Mouse (Mus musculus) embryonic facial prominence, embryonic 10.5 days (tissue): ENCODE results near the gene Cacna1g. TPM values are rescaled to one million over a fixed set of nuclear protein-coding genes. Genes with fewer than 3 reads are reported as not detected.

Source experiments
- DNase-seq: peaks from one replicate; pipeline ENCODE4 v3.0.0-alpha.2; 2017; ENCODE audit warnings: low spot score
- H3K27ac ChIP-seq: fragments of 300-500 bp; sonication (generic); replicated peaks from 2 replicates; pipeline ENCODE4 v1.5.1; 2016; ENCODE audit warnings: mild to moderate bottlenecking
- H3K27me3 ChIP-seq: fragments of 300-500 bp; sonication (generic); replicated peaks from 2 replicates; pipeline ENCODE4 v1.6.1; 2016; ENCODE audit warnings: low read depth, mild to moderate bottlenecking; ENCODE audit not compliant: poor library complexity, severe bottlenecking
- H3K36me3 ChIP-seq: fragments of 300-500 bp; sonication (generic); replicated peaks from 2 replicates; pipeline ENCODE4 v1.6.1; 2016; ENCODE audit warnings: mild to moderate bottlenecking, moderate library complexity
- H3K4me1 ChIP-seq: fragments of 300-500 bp; sonication (generic); 2 replicates; pipeline ENCODE4 v1.6.1; 2016
- H3K4me3 ChIP-seq: fragments of 300-500 bp; sonication (generic); 2 replicates; pipeline ENCODE4 v1.5.1; 2016; ENCODE audit warnings: mild to moderate bottlenecking, moderate library complexity
- H3K9me3 ChIP-seq: fragments of 300-500 bp; sonication (generic); 2 replicates; pipeline ENCODE4 v1.6.1; 2016; ENCODE audit warnings: mild to moderate bottlenecking
- WGBS: fragments of 180-500 bp; shearing (Covaris S2); methylation state at CpG from one replicate; pipeline ENCODE4 v1.1.7; 2016; 5-methylcytosine and 5-hydroxymethylcytosine counted together
- polyA plus RNA-seq: library from polyadenylated mRNA; unstranded; fragments of >200 nt; fragmentation: Nextera tagmentation; extraction: Ambion mirVana; gene quantifications from 2 replicates; pipeline ENCODE4 v1.2.1, GENCODE M21; 2016

Cacna1g gene
- polyA plus RNA-seq, 1 experiment from 2014 or later, result 13.5 TPM

GRCm38 (mm10) chr11:94429011-94429651, 44.9 kb downstream of the Cacna1g start:
- no peaks in the 10 kb centered on the region for H3K9me3 ChIP-seq
- H3K4me1 ChIP-seq, result peaks cover 57% of the 10 kb centered on the region
- WGBS, result 31% methylated on average over 9 of the region's 9 CpGs
- peak; percentile 42 for DNase-seq
- peaks cover 41% of the 10 kb centered on the region for H3K27me3 ChIP-seq
- 0 out of 2 replicates have a peak overlapping the region, but pooled peaks have one; percentile 17 for H3K4me3 ChIP-seq
- peak overlapping the region; percentile 77 for H3K27ac ChIP-seq
- peaks cover 78% of the 10 kb centered on the region for H3K36me3 ChIP-seq

DNA sequence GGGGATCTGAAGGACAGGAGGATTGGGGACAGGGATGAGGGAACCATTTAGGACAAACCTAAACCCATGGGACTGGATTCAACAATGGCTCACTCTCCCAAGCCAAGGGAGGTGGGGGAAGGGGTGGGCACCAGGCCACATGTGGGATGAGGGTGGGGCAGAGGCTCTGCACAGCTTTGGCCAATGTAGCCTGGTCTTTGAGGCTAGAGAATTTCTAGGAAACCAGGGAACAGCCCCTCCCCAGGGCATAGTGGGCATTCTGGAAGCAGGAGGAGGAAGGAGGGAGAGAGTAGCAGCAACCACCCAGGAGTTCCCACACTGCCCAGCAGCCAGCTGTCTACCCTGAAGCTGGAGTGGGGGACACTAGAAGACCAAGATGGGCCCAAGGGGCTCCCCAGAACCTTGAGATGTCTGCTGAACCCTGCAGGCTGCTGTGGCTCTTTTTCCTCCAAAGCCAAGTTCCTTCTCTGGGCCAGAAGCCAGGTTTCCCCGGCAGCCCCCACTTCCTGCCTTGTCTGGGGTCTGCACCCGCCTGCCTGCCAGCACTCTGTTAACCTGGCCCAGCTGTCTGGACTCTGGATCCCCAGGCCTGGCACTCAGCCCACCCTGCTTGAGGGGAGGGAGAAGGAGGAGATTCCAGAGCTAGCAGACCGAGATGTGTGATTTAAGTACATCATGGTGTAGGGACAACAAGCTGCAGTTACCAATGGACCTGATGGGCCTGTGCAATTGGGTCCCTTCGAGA, 45.7 kb downstream of the Cacna1g start:
- Histone ChIP-seq H3K4me3 (peak overlapping the region; percentile 4; the same call in 1 of the 2 replicates), H3K27me3 (peaks cover 41% of the 10 kb centered on the region), H3K27ac (peak overlapping the region; percentile 77), H3K36me3 (peaks cover 78% of the 10 kb centered on the region), H3K4me1 (peaks cover 56% of the 10 kb centered on the region), H3K9me3 (no peaks in the 10 kb centered on the region)
- DNase-seq, result peak; percentile 73
- 42% methylated on average over 4 of the region's 4 CpGs for WGBS

DNA sequence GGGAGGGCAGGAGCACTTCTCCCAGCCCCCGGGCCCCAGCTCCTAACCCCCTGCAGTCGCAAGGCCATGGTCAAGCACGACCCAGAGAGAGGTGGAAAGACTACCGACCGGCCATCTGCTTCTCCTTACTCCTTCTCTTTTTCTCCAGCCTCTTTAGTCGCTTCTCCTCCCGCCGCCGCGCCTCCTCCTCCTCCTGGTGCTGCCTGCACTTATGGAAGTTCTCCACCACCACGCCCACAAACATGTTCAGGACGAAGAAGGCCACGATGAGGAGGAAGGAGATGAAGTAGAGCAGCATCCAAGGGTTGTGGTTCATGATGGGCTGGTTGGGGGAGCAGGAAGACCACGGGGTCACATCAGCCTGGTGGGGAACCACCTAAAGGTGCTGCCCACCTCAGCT, 48.3 kb downstream of the Cacna1g start:
- Histone ChIP-seq H3K4me3 (no peak overlapping the region), H3K9me3 (no peaks in the 10 kb centered on the region), H3K4me1 (peaks cover 67% of the 10 kb centered on the region), H3K36me3 (peaks cover 53% of the 10 kb centered on the region), H3K27ac (no peak overlapping the region), H3K27me3 (peaks cover 21% of the 10 kb centered on the region; the same call in 1 of the 2 replicates)
- DNase-seq, result no peak
- WGBS, result 63% methylated on average over 14 of the region's 14 CpGs

GRCm38 (mm10) chr11:94425215-94425614, 48.8 kb downstream of the Cacna1g start:
- WGBS, result 42% methylated on average over 5 of the region's 5 CpGs
- peaks cover 63% of the 10 kb centered on the region for H3K4me1 ChIP-seq
- H3K4me3 ChIP-seq, result no peak overlapping the region
- peaks cover 18% of the 10 kb centered on the region; the same call in 1 of the 2 replicates for H3K27me3 ChIP-seq
- DNase-seq, result no peak
- H3K36me3 ChIP-seq, result peaks cover 48% of the 10 kb centered on the region
- no peaks in the 10 kb centered on the region for H3K9me3 ChIP-seq
- no peak overlapping the region for H3K27ac ChIP-seq

GRCm38 (mm10) chr11:94424380-94424779, 49.6 kb downstream of the Cacna1g start:
- H3K4me3 ChIP-seq, result no peak overlapping the region
- peaks cover 40% of the 10 kb centered on the region for H3K36me3 ChIP-seq
- H3K9me3 ChIP-seq, result no peaks in the 10 kb centered on the region
- 46% methylated on average over 15 of the region's 15 CpGs for WGBS
- H3K4me1 ChIP-seq, result peaks cover 60% of the 10 kb centered on the region
- peaks cover 18% of the 10 kb centered on the region; the same call in 1 of the 2 replicates for H3K27me3 ChIP-seq
- DNase-seq, result no peak
- H3K27ac ChIP-seq, result no peak overlapping the region

DNA sequence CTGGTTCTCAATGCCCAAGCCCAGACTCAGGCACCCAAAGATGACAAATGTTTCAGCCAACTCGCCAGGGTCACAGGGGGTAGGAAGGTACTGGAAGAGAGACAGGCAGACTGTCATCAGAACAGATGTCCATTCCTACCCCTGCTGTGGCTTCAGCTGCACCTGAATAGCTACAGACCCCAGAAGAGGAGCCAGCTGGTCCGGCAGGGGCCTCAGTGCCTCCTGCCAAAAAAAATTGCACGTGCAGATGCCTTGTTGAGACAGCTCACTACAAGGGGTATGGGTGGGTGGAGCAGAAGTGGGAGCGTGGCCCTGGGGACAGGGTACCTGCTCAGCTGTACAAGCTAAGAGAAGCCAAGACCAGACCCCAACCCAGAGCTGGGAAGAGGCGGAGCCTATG, 50.1 kb downstream of the Cacna1g start:
- Histone ChIP-seq H3K9me3 (no peaks in the 10 kb centered on the region), H3K4me3 (no peak overlapping the region), H3K36me3 (peaks cover 43% of the 10 kb centered on the region), H3K4me1 (peaks cover 59% of the 10 kb centered on the region), H3K27ac (no peak overlapping the region), H3K27me3 (peaks cover 22% of the 10 kb centered on the region; the same call in 1 of the 2 replicates)
- WGBS, result 65% methylated on average over 5 of the region's 5 CpGs
- no peak for DNase-seq

- Histone ChIP-seq H3K4me3 (no peak overlapping the region), H3K36me3 (peaks cover 58% of the 10 kb centered on the region), H3K27me3 (peaks cover 34% of the 10 kb centered on the region), H3K9me3 (no peaks in the 10 kb centered on the region), H3K4me1 (peaks cover 47% of the 10 kb centered on the region), H3K27ac (peak overlapping the region; percentile 55)
- WGBS, result 66% methylated on average over 6 of the region's 6 CpGs
- DNase-seq, result no peak
Measured at GRCm38 (mm10) chr11:94420991-94421390, 53.0 kb downstream of the Cacna1g start.

GRCm38 (mm10) chr11:94420325-94420724, 53.7 kb downstream of the Cacna1g start:
- peaks cover 58% of the 10 kb centered on the region for H3K36me3 ChIP-seq
- no peaks in the 10 kb centered on the region for H3K9me3 ChIP-seq
- H3K27ac ChIP-seq, result no peak overlapping the region
- peaks cover 48% of the 10 kb centered on the region for H3K4me1 ChIP-seq
- WGBS, result 49% methylated on average over 7 of the region's 7 CpGs
- peaks cover 34% of the 10 kb centered on the region for H3K27me3 ChIP-seq
- no peak for DNase-seq
- no peak overlapping the region for H3K4me3 ChIP-seq

DNA sequence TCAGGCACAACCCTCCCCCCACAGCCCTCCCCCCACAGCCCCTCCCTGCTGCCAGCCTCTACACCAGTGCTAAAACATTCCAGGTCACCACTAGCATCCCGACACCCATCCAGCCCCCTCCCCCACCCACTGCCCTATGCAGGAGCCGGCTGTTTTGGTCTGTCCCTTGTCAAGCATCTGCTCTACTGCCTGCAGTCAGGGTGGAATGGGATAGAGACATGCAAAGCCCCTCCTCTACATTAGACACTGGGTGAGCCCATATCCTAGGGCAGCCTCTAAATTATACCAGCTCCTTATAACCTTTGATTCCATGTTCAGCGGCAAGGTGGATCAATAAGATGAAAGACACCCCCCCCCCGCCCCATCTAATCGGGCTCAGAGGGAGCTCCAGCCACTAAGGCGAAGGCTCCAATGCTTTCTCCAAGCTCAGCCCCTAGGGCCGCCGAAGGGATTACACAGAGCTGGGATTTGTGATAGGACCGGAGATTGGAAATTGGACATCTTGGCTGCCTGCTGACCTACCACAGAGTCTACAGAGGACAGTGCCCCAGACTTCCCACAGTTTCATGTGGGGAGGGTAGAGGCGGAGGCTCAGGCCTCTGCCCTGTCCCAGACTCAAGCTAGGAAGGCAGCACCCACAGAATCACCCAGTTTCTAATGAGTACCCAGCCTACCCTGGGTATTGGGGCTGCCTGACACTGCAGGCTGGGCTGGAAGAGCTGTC, 54.8 kb downstream of the Cacna1g start:
- H3K4me1 ChIP-seq, result peaks cover 56% of the 10 kb centered on the region
- H3K36me3 ChIP-seq, result peaks cover 58% of the 10 kb centered on the region
- H3K4me3 ChIP-seq, result no peak overlapping the region
- no peak overlapping the region for H3K27ac ChIP-seq
- DNase-seq, result no peak
- 66% methylated on average over 10 of the region's 10 CpGs for WGBS
- no peaks in the 10 kb centered on the region for H3K9me3 ChIP-seq
- peaks cover 42% of the 10 kb centered on the region for H3K27me3 ChIP-seq

GRCm38 (mm10) chr11:94414042-94414441, 60.0 kb downstream of the Cacna1g start:
- H3K9me3 ChIP-seq, result no peaks in the 10 kb centered on the region
- H3K4me3 ChIP-seq, result no peak overlapping the region
- WGBS, result 74% methylated on average over 4 of the region's 4 CpGs
- peaks cover 50% of the 10 kb centered on the region for H3K4me1 ChIP-seq
- no peak overlapping the region for H3K27ac ChIP-seq
- DNase-seq, result no peak
- peaks cover 81% of the 10 kb centered on the region for H3K36me3 ChIP-seq
- peaks cover 61% of the 10 kb centered on the region for H3K27me3 ChIP-seq

- peaks cover 62% of the 10 kb centered on the region for H3K27me3 ChIP-seq
- peaks cover 50% of the 10 kb centered on the region for H3K4me1 ChIP-seq
- H3K27ac ChIP-seq, result 0 out of 2 replicates have a peak overlapping the region, but pooled peaks have one; percentile 31
- H3K36me3 ChIP-seq, result peaks cover 81% of the 10 kb centered on the region
- no peaks in the 10 kb centered on the region for H3K9me3 ChIP-seq
- no peak for DNase-seq
- 48% methylated on average over 8 of the region's 8 CpGs for WGBS
- no peak overlapping the region for H3K4me3 ChIP-seq
Measured at GRCm38 (mm10) chr11:94413516-94413915, 60.5 kb downstream of the Cacna1g start.

- peaks cover 52% of the 10 kb centered on the region for H3K4me1 ChIP-seq
- no peak for DNase-seq
- H3K9me3 ChIP-seq, result no peaks in the 10 kb centered on the region
- 41% methylated on average over 10 of the region's 10 CpGs for WGBS
- peaks cover 76% of the 10 kb centered on the region for H3K36me3 ChIP-seq
- H3K27me3 ChIP-seq, result peaks cover 62% of the 10 kb centered on the region
- 0 out of 2 replicates have a peak overlapping the region, but pooled peaks have one; percentile 31 for H3K27ac ChIP-seq
- H3K4me3 ChIP-seq, result no peak overlapping the region
Measured at GRCm38 (mm10) chr11:94412998-94413469, 61.0 kb downstream of the Cacna1g start.
